Mouse (Mus musculus): ENCODE measurements around the gene Insr.
"Not testable (repeated sequence)": the region's sequence is repeated elsewhere in the genome, so short reads cannot be mapped to it uniquely, and the experiment has no call there.

Insr gene

DNA sequence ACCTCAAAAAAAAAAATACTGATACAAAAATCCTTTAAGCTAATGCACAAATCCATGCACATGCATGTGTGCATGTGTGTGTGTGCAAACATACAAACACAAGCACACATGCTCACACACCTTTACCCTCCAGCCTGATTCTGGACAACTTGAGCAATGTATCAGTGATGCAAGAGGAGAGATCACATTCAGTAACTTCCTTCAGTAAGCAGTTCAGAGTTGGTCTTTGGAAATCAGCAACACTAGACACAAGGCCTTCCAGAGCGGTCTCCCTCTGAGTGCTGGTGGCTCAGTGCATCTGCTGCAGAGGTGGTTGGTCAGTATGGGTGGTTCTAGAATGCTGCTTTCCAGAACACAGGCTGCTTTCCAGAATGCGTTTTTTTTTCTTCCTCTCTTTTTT lies 46.8 kb downstream of the Insr start:
- no peak for DNase-seq (ENCODE audit: low spot score in 2 of 2)

DNA sequence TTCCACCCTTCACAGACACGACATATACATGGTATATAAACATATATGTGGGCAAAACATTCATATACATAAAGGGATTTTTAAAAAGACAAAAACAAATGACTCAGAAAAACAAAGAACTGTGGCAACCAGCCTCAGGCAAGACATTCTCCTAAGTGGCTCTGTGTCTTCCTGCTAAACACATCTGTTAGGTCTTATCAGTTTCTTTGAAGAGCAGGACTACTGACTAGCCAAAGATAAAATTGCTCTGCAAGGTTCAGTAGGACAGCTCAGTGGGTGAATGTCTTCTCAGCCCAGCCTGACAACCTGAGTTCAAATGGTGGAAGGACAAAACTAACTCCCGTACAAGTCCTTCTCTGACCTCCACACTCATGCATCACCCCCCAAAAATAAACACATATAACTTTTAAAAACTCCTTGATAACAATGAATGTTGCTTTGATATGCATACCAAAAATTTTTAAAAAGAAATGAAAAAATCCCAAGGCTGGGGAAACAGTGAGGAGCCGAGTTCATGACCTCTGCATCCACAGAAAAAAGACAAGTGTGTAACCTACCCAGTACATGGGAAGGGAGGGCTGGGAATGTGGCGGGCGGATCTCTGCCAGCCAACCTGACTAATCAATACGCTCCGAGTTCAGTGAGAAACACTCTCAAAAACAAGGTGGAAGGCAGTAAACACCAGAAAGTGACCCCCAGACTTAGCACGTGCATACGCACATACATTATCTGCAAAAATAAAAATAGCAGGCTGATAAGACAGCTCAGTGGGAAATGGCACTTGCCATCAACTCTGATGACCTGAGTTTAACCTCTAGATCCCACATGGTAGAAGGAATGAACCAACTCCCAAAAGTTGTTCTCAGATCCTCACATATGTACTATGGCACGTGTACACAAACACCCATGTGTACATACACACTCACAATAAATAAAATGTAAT lies 49.0 kb downstream of the Insr start:
- DNase-seq (ENCODE audit: low spot score in 2 of 2): no peak

DNA sequence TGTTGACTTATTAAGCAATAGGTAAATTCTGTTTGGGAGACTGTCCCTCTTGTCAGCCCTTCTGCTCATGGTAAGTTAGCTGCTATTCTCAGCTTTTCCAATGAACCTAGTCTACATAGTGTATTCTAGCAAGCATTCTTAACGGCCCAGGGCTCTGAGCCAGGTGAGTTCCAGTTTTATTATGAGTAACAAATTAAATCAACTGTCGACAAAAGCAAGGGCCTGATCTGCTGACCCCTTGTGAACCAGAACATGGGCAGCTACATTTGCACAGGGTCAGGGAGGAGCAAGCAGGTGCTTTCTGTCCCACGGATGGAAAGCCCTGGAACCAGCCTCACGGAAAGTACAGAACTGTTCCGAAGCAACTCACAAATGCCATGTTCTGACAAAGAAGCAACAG lies 52.0 kb downstream of the Insr start:
- no peak for DNase-seq (ENCODE audit: low spot score in 2 of 2)

DNA sequence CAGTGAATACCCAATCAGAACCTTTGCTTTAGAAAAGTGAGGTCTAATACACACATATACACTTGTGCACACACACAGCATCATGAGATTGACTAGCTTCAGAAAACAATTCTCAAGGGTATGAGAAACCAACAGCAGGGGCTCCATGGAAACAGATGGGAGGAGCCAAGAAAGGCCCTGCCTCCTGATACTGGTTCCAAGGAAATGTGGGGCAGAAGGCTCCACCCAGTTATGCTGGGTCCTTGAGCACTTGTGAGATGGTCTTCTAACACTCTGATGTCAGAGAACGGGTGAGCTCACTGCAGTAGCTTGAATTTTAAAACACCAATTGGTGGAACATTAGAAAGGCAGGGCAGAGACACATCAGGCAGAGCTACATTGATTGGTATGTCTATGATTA lies 53.7 kb downstream of the Insr start:
- no peak for DNase-seq (ENCODE audit: low spot score in 2 of 2)

DNA sequence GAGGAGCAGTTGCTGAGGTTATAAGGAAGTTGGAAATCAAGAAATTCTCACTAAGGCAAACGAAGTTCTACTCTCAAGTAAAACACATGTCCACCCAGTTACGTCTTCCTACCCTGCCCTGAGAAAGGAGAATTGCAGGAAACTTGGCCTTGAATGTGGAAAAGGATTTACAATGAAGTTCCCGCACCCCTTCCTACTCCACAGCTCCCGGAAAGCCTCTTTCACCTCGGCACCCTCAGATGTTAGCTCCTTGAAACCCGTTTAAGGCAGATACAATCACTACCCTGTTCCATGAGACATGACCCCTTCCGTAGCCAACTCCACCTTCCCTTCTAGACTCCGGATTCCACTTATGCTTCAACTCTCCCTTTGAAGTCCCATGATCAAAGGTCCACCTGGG lies 54.2 kb downstream of the Insr start:
- DNase-seq (ENCODE audit: low spot score in 2 of 2): no peak

DNA sequence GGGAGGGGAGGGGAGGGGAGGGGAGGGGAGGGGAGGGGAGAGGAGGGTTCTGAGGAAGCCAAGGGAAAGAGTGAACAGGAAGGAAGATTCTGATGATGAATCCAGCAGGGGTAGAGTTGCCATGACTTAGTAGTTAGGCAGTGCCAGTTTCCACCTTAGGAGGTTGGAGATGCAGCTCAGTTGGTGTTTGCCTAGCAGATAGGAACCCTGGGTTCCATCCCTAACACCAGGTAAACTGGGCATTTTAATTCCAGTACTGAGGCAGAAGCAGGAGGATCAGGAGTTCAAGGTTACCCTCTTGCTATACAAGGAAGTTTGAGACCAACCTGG lies 56.8 kb downstream of the Insr start:
- no peak for DNase-seq (ENCODE audit: low spot score in 2 of 2)

DNA sequence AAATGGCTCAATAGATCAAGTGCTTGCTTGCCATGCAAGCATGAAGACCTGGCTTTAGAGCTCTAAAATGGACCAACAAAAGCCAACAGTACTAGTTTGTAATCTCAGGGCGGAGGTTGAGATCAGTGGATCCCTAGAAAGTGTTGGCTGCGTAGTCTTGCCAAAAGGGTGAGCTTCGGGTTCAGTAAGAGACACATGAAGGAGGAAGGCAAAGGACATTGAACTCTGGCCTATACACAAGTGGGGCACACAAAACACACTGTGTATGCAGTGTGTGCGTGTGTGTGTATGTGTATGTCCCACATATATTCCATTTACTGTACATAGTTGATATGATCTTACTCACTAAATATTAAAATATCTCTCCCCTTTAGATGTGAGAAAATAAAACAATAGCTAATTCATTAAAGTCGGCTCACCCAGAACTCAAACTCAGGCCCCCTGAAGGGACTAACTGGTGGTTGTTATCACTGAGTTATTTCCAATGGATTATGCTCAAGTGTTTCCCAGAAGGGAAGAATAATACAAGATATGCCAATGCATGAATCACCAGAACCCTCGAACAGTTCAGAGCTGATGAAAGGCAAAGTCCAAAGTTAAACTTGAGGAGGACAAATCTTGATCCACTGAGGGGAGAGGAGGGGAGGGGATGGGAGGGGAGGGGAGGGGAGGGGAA lies 57.3 kb downstream of the Insr start:
- DNase-seq (ENCODE audit: low spot score in 2 of 2): no peak

DNA sequence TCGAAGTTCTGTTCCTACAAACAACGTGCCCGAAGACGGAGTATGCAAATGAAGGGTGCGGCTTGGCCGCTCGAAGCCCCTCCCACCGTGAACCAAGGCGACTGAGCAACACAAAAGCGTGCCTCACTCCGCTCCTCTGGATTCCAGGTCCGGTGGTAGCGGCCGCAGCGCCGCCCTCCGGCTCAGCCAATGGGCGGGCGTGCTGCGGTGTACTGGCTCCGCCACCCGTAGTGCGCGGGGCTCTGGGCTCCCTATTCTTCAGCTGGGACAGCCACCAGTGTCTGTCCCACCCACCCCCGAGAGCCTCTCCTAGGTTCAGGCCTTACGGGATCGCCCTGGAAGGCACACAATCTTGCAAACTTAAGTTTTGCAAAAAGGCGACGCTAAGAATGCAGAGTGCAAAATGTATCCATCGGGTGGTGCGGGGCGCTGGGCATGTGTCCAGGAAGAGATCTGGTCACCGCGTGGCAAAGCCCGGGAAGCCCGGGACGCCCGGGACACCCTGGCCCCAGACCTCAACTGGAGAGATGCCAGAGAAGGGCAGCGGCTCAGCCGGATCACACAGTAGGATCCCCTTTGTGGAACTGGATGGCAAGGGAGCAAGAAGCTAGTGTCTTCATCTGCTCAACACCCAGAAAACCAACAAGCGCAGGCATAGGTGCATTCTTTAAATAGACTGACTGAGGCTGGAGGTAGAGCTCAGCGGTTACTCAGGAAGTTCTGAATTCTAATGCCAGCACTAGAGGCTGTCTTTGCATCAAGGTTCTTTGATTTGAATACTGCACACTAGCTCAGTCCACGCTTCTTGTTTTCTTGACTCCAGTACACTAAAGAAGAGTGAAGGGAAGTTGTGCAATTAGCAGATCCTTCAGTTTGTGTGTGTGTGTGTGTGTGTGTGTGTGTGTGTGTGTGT lies 58.1 kb downstream of the Insr start:
- peak; percentile 73 to 81 for DNase-seq (ENCODE audit: low spot score in 2 of 2)

DNA sequence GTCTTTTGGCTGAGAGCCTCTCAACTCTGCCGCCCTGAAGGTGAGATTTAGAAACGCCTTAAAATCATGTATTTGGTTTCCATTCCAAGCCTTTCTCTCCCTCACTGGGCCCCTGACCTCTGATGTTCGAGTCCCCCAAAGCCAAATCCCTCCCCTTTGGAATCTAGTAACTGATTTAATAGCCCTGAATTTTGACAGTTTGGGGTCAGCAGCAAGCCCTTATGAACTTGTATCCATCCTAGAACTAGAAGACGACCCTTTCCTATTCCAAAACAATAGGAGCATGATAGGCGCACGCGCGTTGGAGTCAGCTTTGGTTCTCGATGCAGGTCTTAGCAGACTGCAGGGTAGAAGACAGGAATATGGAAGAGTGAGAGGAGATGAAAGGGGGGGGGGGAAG lies 58.9 kb downstream of the Insr start:
- no peak for DNase-seq (ENCODE audit: low spot score in 2 of 2)

DNA sequence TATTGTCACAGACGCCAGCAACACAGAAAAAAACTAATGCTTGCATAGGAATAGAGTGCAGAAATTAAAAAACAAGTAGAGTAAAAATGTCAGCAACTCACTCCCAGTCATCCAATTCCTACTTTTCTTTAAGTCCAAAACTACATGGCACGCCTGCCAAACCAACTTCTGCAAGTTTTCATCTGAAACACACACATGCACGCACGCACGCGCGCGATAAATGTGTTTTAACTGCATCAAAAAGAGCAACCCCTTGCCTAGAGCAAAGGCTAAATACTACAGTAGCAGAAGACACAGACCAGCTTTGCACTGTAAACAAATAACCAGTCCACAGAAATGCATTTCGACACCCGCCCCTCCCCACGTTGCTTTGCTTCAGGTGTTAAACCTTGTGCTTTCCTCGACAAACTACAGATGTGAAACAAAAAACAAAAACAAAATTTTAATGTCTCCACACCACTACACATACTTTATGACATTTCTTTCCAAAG lies 59.5 kb downstream of the Insr start:
- DNase-seq (ENCODE audit: low spot score in 2 of 2): no peak

DNA sequence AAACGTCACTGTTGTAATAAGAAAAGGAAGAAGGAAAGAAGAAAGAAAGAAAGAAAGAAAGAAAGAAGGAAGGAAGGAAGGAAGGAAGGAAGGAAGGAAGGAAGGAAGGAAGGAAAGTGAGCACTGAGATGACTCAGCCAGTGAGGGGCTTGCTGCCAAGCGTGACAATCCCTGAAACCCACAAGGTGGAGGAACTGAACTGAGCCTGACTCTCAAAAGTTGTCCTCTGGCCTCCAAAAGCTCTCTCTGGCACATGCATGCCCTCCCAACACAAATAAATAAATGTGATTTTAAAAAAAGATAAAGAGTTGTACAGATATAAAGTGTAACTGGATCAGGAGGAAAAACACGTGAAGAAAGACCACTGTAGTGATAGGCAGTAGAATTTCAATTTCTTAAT lies 60.2 kb downstream of the Insr start:
- no peak for DNase-seq (ENCODE audit: low spot score in 2 of 2)

DNA sequence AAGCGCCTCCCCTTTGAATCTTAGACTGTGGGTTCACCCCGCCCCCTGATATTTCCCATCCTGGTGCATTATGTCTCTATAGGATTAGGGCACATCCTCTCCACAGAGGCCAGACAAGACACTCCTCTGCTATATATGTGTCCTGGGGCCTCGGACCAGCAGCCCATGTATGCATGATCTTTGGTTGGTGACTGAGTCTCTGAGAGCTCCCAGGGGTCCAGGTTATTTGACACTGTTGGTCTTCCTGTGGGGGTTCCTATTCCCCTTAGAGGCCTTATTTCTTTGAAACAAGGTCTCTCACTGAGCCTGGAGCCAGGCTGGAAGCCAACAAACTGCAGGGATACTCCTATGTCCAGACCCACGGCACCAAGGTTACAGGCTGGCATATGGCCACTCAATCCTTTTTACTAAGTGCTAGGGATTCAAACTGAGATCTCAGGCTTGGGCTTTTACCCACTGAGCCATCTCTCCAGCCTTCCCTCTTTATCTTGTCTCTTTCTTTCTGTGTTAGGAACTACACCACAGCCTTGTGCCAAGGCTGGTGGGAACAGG lies 62.8 kb downstream of the Insr start:
- no peak for DNase-seq (ENCODE audit: low spot score in 2 of 2)

DNA sequence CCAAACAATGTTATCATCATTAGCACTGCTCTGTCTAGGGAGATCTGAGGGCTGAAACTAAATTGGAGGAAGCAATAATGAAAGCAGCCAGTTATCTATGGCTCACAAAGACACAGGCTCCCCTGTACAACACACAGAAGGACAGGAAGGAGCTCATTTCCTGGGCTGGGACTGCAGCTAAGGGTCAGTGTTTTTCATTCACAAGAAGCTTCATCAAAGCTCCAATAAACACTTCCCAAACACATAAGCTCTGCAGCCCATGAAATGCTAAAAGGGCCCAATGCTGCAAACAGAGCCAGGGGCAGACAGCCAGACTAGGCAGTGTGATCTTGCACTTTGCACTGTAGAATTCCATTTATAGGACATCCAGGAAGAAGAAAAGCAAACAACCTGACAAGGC lies 63.9 kb downstream of the Insr start:
- DNase-seq (ENCODE audit: low spot score in 2 of 2): no peak

DNA sequence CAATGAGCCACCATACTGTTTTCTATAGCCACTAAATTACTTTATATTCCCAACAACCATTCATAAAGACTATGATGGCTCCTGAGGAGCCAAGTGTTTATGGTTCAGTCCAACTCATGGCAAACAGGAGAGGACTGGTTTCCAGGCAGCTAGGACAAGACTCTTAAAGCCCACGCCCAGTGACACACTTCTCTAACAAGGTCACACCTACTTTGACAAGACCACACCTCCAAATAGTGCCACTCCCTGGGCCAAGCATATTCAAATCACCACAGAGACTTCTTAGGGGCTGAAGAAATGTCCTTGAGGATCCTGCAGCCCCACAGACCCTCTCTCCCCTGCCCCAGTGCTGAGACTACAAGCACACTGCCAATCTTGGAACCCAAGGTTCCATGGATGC lies 64.8 kb downstream of the Insr start:
- DNase-seq (ENCODE audit: low spot score in 2 of 2): no peak

DNA sequence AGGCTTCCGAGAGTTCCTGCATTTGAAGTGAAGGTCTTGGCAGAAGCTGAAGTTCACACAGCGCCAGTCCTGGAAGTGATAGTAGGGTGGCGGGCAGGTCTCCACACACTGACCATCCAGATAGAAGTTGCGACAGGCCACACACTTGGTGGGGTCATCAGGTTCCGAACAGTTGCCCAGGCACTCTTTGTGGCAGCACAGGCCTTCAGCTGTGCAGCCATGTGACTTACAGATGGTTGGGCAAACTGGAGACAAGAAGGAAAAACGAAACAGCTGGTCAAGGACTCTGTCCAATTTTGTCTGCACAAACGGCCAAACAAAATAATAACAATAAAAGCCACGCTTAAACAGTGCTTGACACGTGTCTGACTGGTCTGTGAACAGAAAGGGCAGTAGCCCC lies 68.0 kb downstream of the Insr start:
- DNase-seq (ENCODE audit: low spot score in 2 of 2): no peak

DNA sequence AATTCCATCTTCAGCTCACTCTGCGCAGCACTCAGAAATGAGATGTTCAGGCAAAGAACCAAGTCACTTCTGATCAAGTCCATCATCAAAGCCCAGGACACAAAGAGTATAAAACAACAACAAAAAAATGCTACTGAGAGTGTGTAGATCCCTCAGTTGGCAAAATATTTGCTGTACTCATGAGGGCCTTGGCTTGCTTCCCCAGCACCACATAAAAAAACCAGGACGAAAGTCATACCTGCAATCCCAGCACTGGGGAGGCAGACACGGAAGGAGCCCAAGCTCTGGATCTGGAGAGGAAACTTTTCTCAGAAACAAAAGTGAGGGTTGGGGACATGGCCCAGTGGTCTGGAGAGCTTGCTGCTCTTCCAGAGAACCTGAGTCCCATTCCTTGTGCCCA lies 69.5 kb downstream of the Insr start:
- DNase-seq (ENCODE audit: low spot score in 2 of 2): no peak

DNA sequence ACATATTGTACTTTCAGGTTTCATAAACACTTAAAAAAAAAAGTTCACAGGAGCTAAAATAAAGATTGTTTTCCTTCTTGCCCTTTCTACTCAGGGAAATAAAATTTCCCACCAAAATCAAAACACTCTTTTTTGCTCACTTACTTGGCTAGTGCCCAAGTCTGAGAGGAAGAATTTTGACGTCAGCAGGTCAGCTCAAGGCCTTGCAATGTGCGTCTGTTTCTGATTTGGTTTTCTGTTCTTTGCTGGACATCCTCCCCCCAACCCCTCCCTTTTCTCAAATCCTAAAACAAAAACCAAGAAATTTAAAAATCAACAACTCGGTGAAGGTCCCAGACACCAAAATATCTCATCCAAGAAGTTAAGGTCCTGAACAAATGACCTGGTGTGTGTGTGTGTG lies 70.1 kb downstream of the Insr start:
- no peak for DNase-seq (ENCODE audit: low spot score in 2 of 2)

DNA sequence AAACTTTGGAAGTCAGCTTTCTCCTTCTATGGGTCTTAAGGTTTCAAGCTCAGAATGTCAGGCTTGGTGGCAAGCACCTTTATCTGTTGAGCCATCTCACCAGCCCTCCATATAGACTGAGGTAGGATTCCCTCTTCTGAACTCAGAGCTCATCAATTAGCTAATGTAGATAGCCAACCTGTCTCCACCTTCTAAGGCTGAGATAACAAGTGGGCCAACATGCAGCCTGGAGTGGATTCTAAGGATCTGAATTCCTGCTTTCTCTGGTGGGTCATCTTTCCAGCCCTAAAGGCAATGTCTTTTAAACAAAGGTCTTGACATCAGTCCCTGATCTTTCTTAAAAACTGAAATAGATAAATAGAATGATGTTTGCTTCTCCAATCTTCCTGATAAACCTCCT lies 70.7 kb downstream of the Insr start:
- no peak for DNase-seq (ENCODE audit: low spot score in 2 of 2)

DNA sequence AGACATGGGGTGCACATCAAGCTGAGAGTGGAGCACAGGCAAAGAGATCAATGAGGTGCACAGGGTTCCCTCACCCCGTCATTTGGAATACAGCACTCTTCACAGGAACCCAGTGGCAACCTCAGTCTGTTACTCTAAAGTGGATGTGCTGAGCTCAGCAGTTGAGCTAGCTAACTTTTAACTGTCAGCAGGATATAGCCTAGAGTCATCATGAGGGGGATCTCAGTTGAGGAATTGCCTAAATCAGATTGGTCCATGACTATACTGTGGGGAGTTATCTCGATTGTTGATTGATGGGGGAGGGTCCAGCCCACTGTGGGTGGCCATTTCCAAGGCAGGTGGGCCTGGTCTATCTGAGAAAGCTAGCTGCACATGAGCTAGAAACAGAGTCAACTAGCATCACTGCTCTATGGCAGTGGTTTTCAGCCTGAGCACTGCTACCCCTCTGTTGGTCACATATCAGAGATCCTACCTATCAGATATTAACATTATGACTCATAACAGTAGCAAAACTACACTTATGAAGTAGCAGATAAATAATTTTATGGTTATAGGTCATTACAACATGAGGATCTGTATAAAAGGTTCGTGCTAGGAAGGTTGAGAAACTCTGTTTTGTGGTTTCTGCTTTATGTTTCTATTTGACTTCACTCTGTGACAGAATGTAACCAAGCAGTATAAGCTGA lies 74.5 kb downstream of the Insr start:
- no peak for DNase-seq (ENCODE audit: low spot score in 2 of 2)

DNA sequence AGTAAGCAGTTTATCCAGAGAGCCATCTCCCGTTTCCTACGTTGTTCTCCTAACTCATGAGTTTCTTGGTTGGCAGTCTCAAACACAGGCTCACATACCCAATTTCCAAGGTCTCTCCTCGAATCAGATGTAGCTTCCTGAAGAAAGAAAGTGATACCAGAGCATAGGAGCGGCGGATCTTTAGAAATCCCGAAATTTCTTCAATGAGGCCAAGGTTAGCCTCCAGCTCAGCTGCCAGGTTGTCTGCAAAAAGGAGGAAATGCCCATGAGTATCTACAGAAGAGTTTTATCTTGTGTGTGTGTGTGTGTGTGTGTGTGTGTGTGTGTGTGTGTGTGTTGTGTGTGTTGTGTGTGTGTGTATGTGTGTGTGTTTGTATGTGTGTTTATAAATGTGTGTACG lies 76.6 kb downstream of the Insr start:
- no peak for DNase-seq (ENCODE audit: low spot score in 2 of 2)

DNA sequence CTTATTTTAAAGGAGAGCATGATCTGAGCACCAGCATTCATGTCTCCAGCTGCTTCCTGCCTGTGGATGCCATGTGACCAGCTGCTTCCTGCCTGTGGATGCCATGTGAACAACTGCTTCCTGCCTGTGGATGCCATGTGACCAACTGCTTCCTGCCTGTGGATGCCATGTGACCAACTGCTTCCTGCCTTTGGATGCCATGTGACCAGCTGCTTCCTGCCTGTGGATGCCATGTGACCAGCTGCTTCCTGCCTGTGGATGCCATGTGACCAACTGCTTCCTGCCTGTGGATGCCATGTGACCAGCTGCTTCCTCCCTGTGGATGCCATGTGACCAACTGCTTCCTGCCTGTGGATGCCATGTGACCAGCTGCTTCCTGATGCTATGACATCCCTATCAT lies 85.1 kb downstream of the Insr start:
- DNase-seq (ENCODE audit: low spot score in 2 of 2): not testable (repeated sequence)

Data from spleen, postnatal 14 days (tissue).